Mouse (Mus musculus) layer of hippocampus, adult 18-20 months (tissue): ENCODE data around the gene Lgi4. TPM values are rescaled to one million over a fixed set of nuclear protein-coding genes. Genes with fewer than 3 reads are reported as not detected.

ENCODE experiments used
- DNase-seq, 2 experiments: peaks; one replicate each; pipeline ENCODE4 v3.0.0; 2022; ENCODE audit warnings: low spot score in 2 of 2
- total RNA-seq, 2 experiments: library from RNA; stranded (reverse); gene quantifications; 2 replicates each; pipeline ENCODE4 v1.2.3; 2021

Lgi4 gene
- total RNA-seq, 2 experiments from 2014 or later = 37.9 to 40.4 TPM

- DNase-seq = no peak
These were observed 17.4 kb downstream of the Lgi4 start, which contains the start of gene Fxyd3 for GRCm38 (mm10) chr7:31076492-31076891. TSS of gene Fxyd3 (minus strand) at chr7:31076704.

- peak in 1 of 2 experiments; percentile 60 for DNase-seq
These were observed 18.3 kb downstream of the Lgi4 start for GRCm38 (mm10) chr7:31077470-31077869.

GRCm38 (mm10) chr7:31077885-31078445 is 18.8 kb downstream of the Lgi4 start:
- DNase-seq = peak in 1 of 2 experiments; percentile 82

GRCm38 (mm10) chr7:31079670-31080069 is 20.5 kb downstream of the Lgi4 start:
- DNase-seq = no peak

GRCm38 (mm10) chr7:31080611-31081010 is 21.5 kb downstream of the Lgi4 start:
- no peak for DNase-seq

GRCm38 (mm10) chr7:31081106-31081505 is 22.0 kb downstream of the Lgi4 start:
- no peak for DNase-seq

- no peak for DNase-seq
These were observed 23.0 kb downstream of the Lgi4 start for GRCm38 (mm10) chr7:31082106-31082505.

- peak in 1 of 2 experiments; percentile 56 for DNase-seq
These were observed 23.9 kb downstream of the Lgi4 start for GRCm38 (mm10) chr7:31082831-31083588.

GRCm38 (mm10) chr7:31084140-31084539 is 25.0 kb downstream of the Lgi4 start:
- no peak for DNase-seq

GRCm38 (mm10) chr7:31085171-31085570 is 26.0 kb downstream of the Lgi4 start:
- peak in 1 of 2 experiments; percentile 61 for DNase-seq

- DNase-seq = no peak
These were observed 27.1 kb downstream of the Lgi4 start for GRCm38 (mm10) chr7:31086175-31086755.

GRCm38 (mm10) chr7:31087262-31087661 is 28.1 kb downstream of the Lgi4 start:
- DNase-seq = no peak

- DNase-seq = no peak
These were observed 29.1 kb downstream of the Lgi4 start for GRCm38 (mm10) chr7:31088206-31088605.

GRCm38 (mm10) chr7:31089721-31090120 is 30.6 kb downstream of the Lgi4 start:
- DNase-seq = no peak

GRCm38 (mm10) chr7:31094774-31095501 is 35.8 kb downstream of the Lgi4 start:
- no peak for DNase-seq

GRCm38 (mm10) chr7:31096892-31097564 is 37.9 kb downstream of the Lgi4 start:
- DNase-seq = no peak

GRCm38 (mm10) chr7:31097583-31098248 is 38.6 kb downstream of the Lgi4 start:
- DNase-seq = peak; percentile 78 to 94

GRCm38 (mm10) chr7:31098697-31099611 is 39.8 kb downstream of the Lgi4 start:
- no peak for DNase-seq

GRCm38 (mm10) chr7:31099612-31099982 is 40.5 kb downstream of the Lgi4 start:
- no peak for DNase-seq

GRCm38 (mm10) chr7:31100786-31101185 is 41.6 kb downstream of the Lgi4 start:
- no peak for DNase-seq
